Mouse (Mus musculus): ENCODE data around the gene Olfr1412. TPM values are rescaled to one million over a fixed set of nuclear protein-coding genes. Genes with fewer than 3 reads are reported as not detected.
A peak's percentile ranks its signal among the peaks of the same experiment; 100 is the strongest.

The Olfr1412 gene
- polyA plus RNA-seq, 1 experiment from 2014 or later = not detected

DNA sequence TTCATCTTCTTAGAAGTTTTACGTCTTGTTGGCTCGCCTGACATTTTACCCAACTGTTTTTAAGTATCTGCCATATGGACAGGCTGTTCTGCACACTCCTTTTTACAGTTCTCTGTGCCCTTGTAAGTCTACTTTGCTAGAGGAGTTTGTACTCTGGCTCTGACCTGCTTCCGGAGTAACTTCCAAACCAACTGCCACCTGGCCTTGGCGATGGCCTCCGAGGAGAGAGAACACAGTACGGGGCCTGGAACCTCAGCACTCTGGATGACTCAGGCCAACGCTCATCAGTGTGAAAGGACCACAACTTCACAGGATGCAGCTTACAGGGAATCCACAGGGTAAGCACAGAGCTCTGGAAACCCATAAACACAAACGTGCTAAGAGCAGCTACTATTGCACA lies 48.1 kb downstream of the Olfr1412 start:
- no peak overlapping the region for H3K9ac ChIP-seq (ENCODE audit: low read depth, low read length)
- no peak overlapping the region for H3K4me2 ChIP-seq (replicated peaks; ENCODE audit: low read depth, low read length)
- no peak overlapping the region for H3K4me3 ChIP-seq (ENCODE audit: low read length)
- WGBS = 82% methylated on average over 8 of the region's 8 CpGs
- no peaks in the 10 kb centered on the region for H3K9me3 ChIP-seq (ENCODE audit: control insufficient read depth, low read length)
- no peak overlapping the region for H3K27ac ChIP-seq (ENCODE audit: low read depth, low read length)
- no peaks in the 10 kb centered on the region for H3K4me1 ChIP-seq (ENCODE audit: control insufficient read depth, insufficient read depth, low read length)
- ATAC-seq (ENCODE audit: low FRiP score, low TSS enrichment) = no peak
- H3K27me3 ChIP-seq (ENCODE audit: control insufficient read depth, insufficient read depth, low read length) = no peaks in the 10 kb centered on the region
- peaks cover 29% of the 10 kb centered on the region for H3K36me3 ChIP-seq (ENCODE audit: control insufficient read depth, insufficient read depth, low read length)

DNA sequence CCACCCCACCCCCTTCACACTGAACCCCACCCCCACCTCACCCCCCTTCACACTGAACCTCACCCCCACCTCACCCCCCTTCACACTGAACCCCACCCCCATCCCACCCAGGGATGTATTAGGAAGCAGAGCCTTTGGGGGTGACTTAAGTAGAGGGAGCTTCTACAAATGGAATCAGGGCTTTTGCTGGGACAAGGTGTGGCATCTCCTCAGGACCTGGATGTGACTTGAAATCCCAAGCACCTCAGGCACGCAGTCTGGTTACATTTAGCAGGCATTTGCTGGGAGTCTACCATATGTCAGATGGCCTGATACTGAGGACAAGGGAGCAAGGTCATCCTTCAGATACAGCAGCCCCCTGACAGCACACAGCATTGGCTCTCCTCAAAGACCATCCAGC lies 49.0 kb downstream of the Olfr1412 start:
- Histone ChIP-seq H3K9me3 (ENCODE audit: control insufficient read depth, low read length) (no peaks in the 10 kb centered on the region), H3K36me3 (ENCODE audit: control insufficient read depth, insufficient read depth, low read length) (peaks cover 36% of the 10 kb centered on the region), H3K9ac (ENCODE audit: low read depth, low read length) (no peak overlapping the region), H3K4me3 (ENCODE audit: low read length) (no peak overlapping the region), H3K27me3 (ENCODE audit: control insufficient read depth, insufficient read depth, low read length) (no peaks in the 10 kb centered on the region), H3K4me2 (replicated peaks; ENCODE audit: low read depth, low read length) (no peak overlapping the region), H3K27ac (ENCODE audit: low read depth, low read length) (no peak overlapping the region), H3K4me1 (ENCODE audit: control insufficient read depth, insufficient read depth, low read length) (no peaks in the 10 kb centered on the region)
- WGBS = 72% methylated on average over 1 of the region's 1 CpGs
- no peak for ATAC-seq (ENCODE audit: low FRiP score, low TSS enrichment)

DNA sequence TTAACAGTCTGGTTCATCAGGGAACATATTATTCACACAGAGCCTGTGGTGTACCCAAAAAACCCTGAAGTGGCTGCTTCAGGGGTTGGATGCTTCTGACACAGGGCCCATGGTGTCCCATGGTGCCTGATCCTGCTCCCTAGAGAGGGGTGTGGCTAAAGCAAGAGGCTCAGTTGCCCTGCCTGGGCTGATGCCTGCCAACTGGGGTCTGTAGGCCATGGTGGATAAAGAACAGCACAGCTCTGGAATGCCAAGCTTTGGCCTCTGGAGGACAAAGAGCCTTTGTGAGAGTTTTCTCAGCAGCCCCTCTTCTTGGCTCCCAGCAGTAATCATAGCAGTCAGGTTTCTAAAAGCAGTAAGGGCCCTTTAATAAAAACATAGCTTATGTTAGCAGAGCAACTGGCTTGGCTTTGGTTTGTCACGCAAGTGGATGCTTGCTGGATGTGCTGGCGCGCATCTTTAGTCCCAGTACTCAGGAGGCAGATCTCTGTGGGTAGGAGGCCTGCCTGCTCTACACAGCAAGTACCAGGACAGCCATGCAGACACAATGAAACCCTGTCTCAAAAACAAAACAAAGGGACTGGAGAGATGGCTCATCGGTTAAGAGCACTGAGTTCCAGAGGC lies 49.5 kb downstream of the Olfr1412 start:
- H3K27me3 ChIP-seq (ENCODE audit: control insufficient read depth, insufficient read depth, low read length) = no peaks in the 10 kb centered on the region
- H3K4me3 ChIP-seq (ENCODE audit: low read length) = no peak overlapping the region
- no peaks in the 10 kb centered on the region for H3K9me3 ChIP-seq (ENCODE audit: control insufficient read depth, low read length)
- H3K9ac ChIP-seq (ENCODE audit: low read depth, low read length) = no peak overlapping the region
- ATAC-seq (ENCODE audit: low FRiP score, low TSS enrichment) = no peak
- WGBS = 93% methylated on average over 4 of the region's 4 CpGs
- no peaks in the 10 kb centered on the region for H3K4me1 ChIP-seq (ENCODE audit: control insufficient read depth, insufficient read depth, low read length)
- H3K4me2 ChIP-seq (replicated peaks; ENCODE audit: low read depth, low read length) = no peak overlapping the region
- H3K36me3 ChIP-seq (ENCODE audit: control insufficient read depth, insufficient read depth, low read length) = peaks cover 36% of the 10 kb centered on the region
- H3K27ac ChIP-seq (ENCODE audit: low read depth, low read length) = no peak overlapping the region

DNA sequence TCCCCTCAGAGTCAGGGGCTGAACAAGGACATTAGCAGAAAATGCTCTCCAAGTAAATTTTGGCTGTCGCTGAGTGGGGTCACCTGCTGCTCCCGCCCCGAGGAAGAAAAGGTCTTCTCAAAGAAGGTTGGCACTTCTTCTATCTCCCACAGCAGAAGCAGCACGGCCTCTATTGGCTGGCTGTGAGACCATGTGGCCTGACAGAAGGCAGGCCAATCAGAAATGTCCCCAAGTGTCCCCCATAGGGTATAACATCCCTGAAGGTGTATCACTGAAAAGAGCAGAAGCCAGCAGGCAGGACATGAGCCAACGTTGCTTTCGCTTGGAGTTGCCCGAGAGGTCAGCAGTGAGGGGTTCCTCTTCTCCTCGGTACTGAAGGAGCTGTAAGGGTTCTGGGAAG lies 50.4 kb downstream of the Olfr1412 start:
- WGBS = 91% methylated on average over 8 of the region's 8 CpGs
- no peak for ATAC-seq (ENCODE audit: low FRiP score, low TSS enrichment)

DNA sequence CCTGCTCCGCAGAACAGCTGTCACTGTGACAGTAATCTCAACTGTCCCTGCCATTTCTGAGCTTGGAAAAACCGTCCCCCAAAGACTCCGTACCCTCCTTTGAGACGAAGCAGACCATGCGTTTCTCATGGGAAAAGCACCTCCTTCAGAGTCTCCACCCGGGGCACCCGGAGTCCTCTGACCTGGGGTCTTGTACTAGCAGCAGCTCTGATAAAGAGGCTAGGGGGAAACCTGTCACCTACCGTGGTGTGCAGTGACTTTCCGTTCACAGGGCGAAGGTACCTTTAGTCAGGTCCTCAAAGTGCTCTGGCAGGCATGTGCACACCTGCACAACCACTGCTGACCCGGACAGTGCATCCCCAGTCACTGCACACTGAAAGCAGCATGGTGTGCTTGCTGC lies 51.1 kb downstream of the Olfr1412 start:
- no peak overlapping the region for H3K9ac ChIP-seq (ENCODE audit: low read depth, low read length)
- peaks cover 10% of the 10 kb centered on the region; the same call in 1 of the 2 replicates for H3K4me1 ChIP-seq (ENCODE audit: control insufficient read depth, insufficient read depth, low read length)
- H3K27me3 ChIP-seq (ENCODE audit: control insufficient read depth, insufficient read depth, low read length) = no peaks in the 10 kb centered on the region
- no peaks in the 10 kb centered on the region for H3K9me3 ChIP-seq (ENCODE audit: control insufficient read depth, low read length)
- no peak overlapping the region for H3K4me3 ChIP-seq (ENCODE audit: low read length)
- H3K27ac ChIP-seq (ENCODE audit: low read depth, low read length) = no peak overlapping the region
- peaks cover 36% of the 10 kb centered on the region for H3K36me3 ChIP-seq (ENCODE audit: control insufficient read depth, insufficient read depth, low read length)
- no peak for ATAC-seq (ENCODE audit: low FRiP score, low TSS enrichment)
- H3K4me2 ChIP-seq (replicated peaks; ENCODE audit: low read depth, low read length) = no peak overlapping the region
- 92% methylated on average over 11 of the region's 11 CpGs for WGBS

More for the DNA sequence above, 50.4 kb downstream of the Olfr1412 start:
- Histone ChIP-seq H3K4me2 (replicated peaks; ENCODE audit: low read depth, low read length) (no peak overlapping the region), H3K36me3 (ENCODE audit: control insufficient read depth, insufficient read depth, low read length) (peaks cover 36% of the 10 kb centered on the region), H3K27ac (ENCODE audit: low read depth, low read length) (no peak overlapping the region), H3K4me3 (ENCODE audit: low read length) (no peak overlapping the region), H3K27me3 (ENCODE audit: control insufficient read depth, insufficient read depth, low read length) (no peaks in the 10 kb centered on the region), H3K4me1 (ENCODE audit: control insufficient read depth, insufficient read depth, low read length) (peaks cover 9% of the 10 kb centered on the region; the same call in 1 of the 2 replicates), H3K9me3 (ENCODE audit: control insufficient read depth, low read length) (no peaks in the 10 kb centered on the region), H3K9ac (ENCODE audit: low read depth, low read length) (no peak overlapping the region)

DNA sequence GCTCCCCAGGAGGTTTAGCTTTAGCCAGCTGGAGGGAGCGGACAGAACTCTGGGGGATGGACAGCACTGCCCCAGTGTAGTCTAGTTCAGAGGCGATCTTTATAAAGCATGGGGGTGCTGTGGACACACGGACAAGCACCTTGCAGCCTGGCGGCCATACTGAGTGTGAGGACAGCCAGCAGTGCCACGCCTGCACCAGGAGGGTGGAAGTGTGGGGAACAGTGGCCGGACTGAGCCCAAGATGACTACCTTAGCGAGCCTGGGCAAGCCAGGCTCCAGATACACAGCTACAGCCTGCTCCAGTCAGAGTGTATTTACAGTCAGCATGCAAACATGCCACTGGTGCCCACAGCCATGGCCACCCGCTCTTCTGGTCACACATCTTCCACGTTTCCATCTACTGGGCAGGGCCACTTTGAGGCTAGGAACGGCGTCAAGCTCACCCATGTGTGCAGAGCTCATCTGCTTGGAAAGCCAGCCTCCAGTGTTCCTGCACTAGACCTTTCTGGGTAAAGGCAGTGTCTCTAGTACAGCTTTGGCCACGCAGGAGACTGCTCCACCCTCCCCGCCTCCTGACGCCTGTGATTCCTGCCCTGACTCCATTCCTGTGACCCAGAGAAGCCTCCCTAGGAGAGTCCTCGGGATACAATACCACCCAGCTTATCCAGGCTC lies 52.1 kb downstream of the Olfr1412 start:
- WGBS = 93% methylated on average over 15 of the region's 15 CpGs
- no peak overlapping the region for H3K4me2 ChIP-seq (replicated peaks; ENCODE audit: low read depth, low read length)
- no peak overlapping the region for H3K9ac ChIP-seq (ENCODE audit: low read depth, low read length)
- H3K36me3 ChIP-seq (ENCODE audit: control insufficient read depth, insufficient read depth, low read length) = peaks cover 36% of the 10 kb centered on the region
- peaks cover 10% of the 10 kb centered on the region; the same call in 1 of the 2 replicates for H3K4me1 ChIP-seq (ENCODE audit: control insufficient read depth, insufficient read depth, low read length)
- no peak for ATAC-seq (ENCODE audit: low FRiP score, low TSS enrichment)
- H3K4me3 ChIP-seq (ENCODE audit: low read length) = no peak overlapping the region
- H3K9me3 ChIP-seq (ENCODE audit: control insufficient read depth, low read length) = no peaks in the 10 kb centered on the region
- H3K27ac ChIP-seq (ENCODE audit: low read depth, low read length) = no peak overlapping the region
- no peaks in the 10 kb centered on the region for H3K27me3 ChIP-seq (ENCODE audit: control insufficient read depth, insufficient read depth, low read length)

DNA sequence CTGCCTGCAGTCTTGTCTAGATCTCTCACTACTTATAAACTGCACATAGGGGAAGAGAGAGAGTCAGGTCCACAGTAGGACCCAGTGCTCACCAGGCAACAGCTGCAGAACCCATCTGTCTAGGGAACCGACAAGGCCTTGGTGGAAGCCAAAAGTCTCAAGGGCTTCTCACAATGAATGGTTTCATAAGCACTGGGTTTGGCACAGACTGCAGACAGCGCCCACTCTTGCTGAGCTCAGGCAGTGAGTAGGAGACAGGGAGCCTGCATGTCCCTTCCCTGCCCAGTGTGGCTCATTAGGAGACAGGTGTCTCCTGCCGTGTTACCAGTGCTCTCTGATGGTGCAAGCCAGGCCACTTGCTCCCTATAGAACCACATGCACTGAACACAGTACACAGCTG lies 52.6 kb downstream of the Olfr1412 start:
- H3K27ac ChIP-seq (ENCODE audit: low read depth, low read length) = no peak overlapping the region

DNA sequence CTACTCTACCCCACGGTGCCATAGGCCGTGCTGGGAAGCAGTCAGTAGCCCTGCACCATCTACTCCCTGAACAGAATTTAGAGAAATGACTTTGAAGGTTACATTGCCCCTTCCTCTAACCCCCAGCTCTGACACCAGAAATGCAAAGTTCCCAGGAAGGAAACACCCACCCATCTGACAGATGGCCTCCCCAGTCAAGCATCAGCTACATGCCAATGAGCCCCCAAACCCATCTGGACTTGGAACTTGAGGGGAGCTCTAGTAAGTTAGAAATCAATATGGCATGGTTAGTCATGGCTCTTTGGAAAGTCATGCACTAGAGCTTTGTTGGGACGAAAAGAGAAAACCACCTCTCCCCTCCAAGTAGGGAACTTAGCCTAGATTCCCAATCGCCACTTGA lies 53.2 kb downstream of the Olfr1412 start:
- peaks cover 10% of the 10 kb centered on the region; the same call in 1 of the 2 replicates for H3K4me1 ChIP-seq (ENCODE audit: control insufficient read depth, insufficient read depth, low read length)
- no peaks in the 10 kb centered on the region for H3K27me3 ChIP-seq (ENCODE audit: control insufficient read depth, insufficient read depth, low read length)
- 96% methylated on average over 4 of the region's 4 CpGs for WGBS
- peaks cover 36% of the 10 kb centered on the region for H3K36me3 ChIP-seq (ENCODE audit: control insufficient read depth, insufficient read depth, low read length)
- H3K4me3 ChIP-seq (ENCODE audit: low read length) = no peak overlapping the region
- ATAC-seq (ENCODE audit: low FRiP score, low TSS enrichment) = no peak
- no peaks in the 10 kb centered on the region for H3K9me3 ChIP-seq (ENCODE audit: control insufficient read depth, low read length)
- H3K9ac ChIP-seq (ENCODE audit: low read depth, low read length) = no peak overlapping the region
- no peak overlapping the region for H3K4me2 ChIP-seq (replicated peaks; ENCODE audit: low read depth, low read length)
- H3K27ac ChIP-seq (ENCODE audit: low read depth, low read length) = no peak overlapping the region

More for the DNA sequence above, 52.6 kb downstream of the Olfr1412 start:
- Histone ChIP-seq H3K9ac (ENCODE audit: low read depth, low read length) (no peak overlapping the region), H3K9me3 (ENCODE audit: control insufficient read depth, low read length) (no peaks in the 10 kb centered on the region), H3K4me3 (ENCODE audit: low read length) (no peak overlapping the region), H3K36me3 (ENCODE audit: control insufficient read depth, insufficient read depth, low read length) (peaks cover 36% of the 10 kb centered on the region), H3K4me2 (replicated peaks; ENCODE audit: low read depth, low read length) (no peak overlapping the region), H3K4me1 (ENCODE audit: control insufficient read depth, insufficient read depth, low read length) (peaks cover 10% of the 10 kb centered on the region; the same call in 1 of the 2 replicates), H3K27me3 (ENCODE audit: control insufficient read depth, insufficient read depth, low read length) (no peaks in the 10 kb centered on the region)
- WGBS = 82% methylated on average over 3 of the region's 3 CpGs
- ATAC-seq (ENCODE audit: low FRiP score, low TSS enrichment) = no peak

DNA sequence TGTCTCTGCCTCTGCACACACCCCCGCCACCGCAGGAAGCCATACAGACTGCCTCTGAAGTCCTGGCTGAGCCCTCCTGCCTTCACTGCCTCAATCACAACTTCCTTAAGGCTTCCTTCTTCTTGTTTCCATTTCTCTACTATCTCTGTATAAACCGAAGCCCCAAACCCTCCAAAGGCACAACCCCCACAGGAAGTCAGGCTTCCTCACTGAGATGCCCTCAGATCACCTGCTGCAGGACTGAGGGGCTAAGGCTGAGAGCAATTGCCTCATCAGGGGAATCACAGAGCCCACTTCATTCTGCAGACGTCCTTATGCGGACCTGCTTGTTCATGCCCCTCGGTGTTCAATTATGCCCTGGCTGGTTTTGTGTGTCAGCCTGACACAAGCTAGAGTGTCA lies 54.8 kb downstream of the Olfr1412 start:
- no peak for ATAC-seq (ENCODE audit: low FRiP score, low TSS enrichment)
- Histone ChIP-seq H3K9ac (ENCODE audit: low read depth, low read length) (0 out of 2 replicates have a peak overlapping the region, but pooled peaks have one; percentile 86), H3K9me3 (ENCODE audit: control insufficient read depth, low read length) (no peaks in the 10 kb centered on the region), H3K4me3 (ENCODE audit: low read length) (no peak overlapping the region), H3K27ac (ENCODE audit: low read depth, low read length) (no peak overlapping the region), H3K27me3 (ENCODE audit: control insufficient read depth, insufficient read depth, low read length) (no peaks in the 10 kb centered on the region), H3K4me1 (ENCODE audit: control insufficient read depth, insufficient read depth, low read length) (peaks cover 10% of the 10 kb centered on the region; the same call in 1 of the 2 replicates), H3K4me2 (replicated peaks; ENCODE audit: low read depth, low read length) (peak overlapping the region; percentile 93; the same call in 1 of the 2 replicates), H3K36me3 (ENCODE audit: control insufficient read depth, insufficient read depth, low read length) (peaks cover 36% of the 10 kb centered on the region)
- WGBS = 84% methylated on average over 6 of the region's 6 CpGs
